Mouse (Mus musculus) B cell, adult (primary cell): Measurements from ENCODE around the gene March2. TPM values are rescaled to one million over a fixed set of nuclear protein-coding genes. Genes with fewer than 3 reads are reported as not detected.

Source experiments
- total RNA-seq: library from RNA; stranded (reverse); gene quantifications from 4 replicates; pipeline ENCODE4 v1.2.4, GENCODE M21; 2023; ENCODE audit not compliant: inconsistent age

March2 gene
- 45.6 to 49.2 TPM (median 46.3 TPM) in 4 replicates for total RNA-seq

DNA sequence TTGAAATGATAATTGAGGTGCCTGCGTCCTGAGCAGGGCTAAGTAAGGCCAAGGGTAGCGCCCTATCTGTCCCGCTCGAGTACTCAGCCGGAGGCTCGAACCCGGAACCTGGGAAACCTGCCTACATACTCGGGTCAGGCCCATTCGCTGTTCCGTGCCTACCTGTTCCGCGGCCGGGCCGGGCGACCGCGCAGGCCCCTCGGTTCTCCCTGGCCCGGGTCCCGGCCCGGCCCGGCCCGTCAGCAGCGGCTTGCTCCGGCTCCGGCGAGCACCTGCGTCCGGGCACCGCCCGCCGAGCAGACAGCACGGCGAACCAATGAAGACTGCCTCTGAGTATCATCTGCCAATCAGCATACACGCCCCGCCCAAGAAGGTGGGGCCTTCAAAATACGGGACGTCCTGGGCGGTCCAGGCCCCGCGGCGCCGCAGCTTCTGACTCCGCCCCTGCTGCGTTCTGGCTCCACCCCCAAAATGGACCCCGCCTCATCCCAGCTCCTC, at the start of gene March2:
Gene March2, minus strand, starts transcription at position 287 of the 498 bp plus-strand sequence.

DNA sequence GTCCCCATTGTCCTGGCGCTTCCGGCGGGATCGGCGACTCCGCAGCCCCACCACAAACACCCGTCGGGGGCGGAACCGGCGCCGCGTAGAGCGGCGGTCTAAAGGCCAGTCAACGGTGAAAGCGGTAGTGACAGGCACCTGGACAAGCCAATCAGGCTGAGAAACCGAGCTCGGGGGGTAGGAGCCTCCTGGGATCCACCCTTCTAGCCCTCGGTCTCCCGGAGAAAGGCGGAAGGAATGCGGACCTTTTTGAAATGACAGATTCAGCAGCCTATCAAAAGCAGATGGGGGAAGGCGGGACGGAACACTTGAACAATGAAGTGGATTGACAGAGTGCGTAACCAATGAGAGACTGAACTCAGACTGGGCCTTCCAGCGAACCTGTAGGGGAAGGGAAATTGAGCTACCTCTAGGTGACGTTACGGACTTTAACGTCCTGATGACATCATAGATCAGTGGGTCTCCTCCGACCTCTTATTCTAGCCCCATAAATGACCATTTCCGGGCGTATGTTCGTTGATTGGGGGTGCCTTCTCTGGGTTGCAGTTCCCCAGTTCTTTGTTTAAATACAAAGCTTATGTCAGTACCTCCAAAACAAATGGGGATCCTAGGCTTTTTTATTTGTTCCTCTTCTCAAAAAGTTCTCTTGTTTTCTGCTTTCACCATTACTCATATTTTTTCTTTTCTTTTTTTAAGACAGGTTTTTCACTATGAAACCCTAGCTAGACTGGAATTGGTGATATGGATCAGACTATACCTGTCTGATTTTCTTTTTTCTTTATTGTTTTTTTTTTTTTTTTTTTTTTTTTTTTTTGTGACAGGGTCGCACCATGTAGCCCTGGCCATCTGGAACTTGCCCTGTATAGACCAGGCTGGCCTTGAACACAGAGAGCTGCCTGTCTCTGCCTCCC, 42.0 kb upstream of the March2 start, which contains the start of gene Rab11b:
Gene Rab11b, minus strand, starts transcription at position 276 of the 911 bp plus-strand sequence.

DNA sequence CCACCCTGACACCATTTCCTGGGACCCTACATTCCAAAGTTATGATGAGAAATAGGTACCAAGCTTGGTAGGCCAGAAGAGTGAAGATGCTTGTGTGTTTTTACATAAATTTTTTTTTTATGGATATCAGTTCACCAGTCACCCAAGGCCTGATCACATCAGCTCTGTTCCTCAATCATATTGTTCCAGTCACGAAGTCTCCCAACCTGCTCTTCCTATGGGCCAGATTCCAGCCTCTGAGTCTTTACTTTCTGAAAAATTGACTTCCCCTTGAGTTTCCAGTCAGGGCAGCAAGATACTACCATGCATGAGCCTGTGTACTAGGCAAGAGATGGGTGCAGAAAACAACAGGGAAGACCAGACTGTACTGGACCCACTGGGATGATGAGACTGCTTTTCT, 31.7 kb downstream of the March2 start, which contains the start of gene Hnrnpm:
Gene Hnrnpm, minus strand, starts transcription at position 101 of the 400 bp plus-strand sequence.

DNA sequence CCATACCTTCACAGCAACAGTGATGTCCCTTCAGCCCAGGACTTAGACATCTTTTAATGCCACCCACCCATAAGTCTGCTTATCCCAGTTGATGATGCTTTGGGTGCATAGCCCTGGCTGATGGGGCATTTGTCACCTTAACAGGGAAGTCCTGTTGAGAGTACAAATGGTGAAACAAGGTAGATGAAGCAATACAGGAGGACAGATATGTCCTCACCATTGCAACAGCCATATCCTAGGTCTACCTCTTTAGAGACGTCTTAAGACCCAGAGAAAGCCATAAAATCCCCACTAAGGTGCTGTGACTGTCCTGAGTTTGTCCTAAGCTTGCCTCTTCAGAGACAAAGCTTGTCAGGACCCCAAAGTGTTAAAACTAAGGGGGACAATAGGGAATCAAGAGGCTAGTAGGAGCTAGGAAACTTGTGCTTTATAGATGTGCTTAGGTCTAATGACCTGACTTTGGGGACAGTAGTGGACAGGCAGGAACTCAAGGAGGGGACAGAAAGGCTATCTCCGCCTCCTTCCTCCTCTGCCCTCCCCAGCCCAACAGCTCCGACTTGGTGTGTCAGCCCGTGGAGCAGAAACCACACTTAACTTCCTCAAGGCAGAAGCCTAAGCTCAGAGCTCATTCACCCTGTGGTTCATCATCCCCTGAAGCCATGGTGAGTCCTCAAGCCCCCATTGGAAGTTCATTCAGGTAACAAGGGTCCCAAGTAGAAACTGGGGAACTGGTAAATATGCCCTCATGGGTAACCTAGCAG, 80.8 kb downstream of the March2 start, which contains the start of gene Pram1:
Gene Pram1, plus strand, starts transcription at position 541 of the 761 bp plus-strand sequence.

Other genes with a start within 250 kb of the March2 start
- 62.4 to 74.4 TPM (median 67.5 TPM) in 4 replicates for gene Adamts10, start 194.5 kb downstream of the March2 start, total RNA-seq
- 14.9 to 25.4 TPM (median 19.3 TPM) in 4 replicates for gene Myo1f, start 163.0 kb downstream of the March2 start, total RNA-seq
- gene Zfp414, start 89.6 kb downstream of the March2 start, total RNA-seq, result 38.0 to 41.7 TPM (median 39.7 TPM) in 4 replicates
- gene Pram1, start 80.6 kb downstream of the March2 start, total RNA-seq, result 0.48 to 2.5 TPM (median 1.3 TPM) in 4 replicates
- gene Hnrnpm, start 31.8 kb downstream of the March2 start, total RNA-seq, result 356 to 376 TPM (median 371 TPM) in 4 replicates
- 205 to 231 TPM (median 213 TPM) in 4 replicates for gene Rab11b, start 41.9 kb upstream of the March2 start, total RNA-seq
- gene Angptl4, start 63.2 kb upstream of the March2 start, total RNA-seq, result 0.24 to 1.2 TPM (median 0.64 TPM) in 4 replicates
- 1.9 to 3.7 TPM (median 2.4 TPM) in 4 replicates for gene Kank3, start 91.8 kb upstream of the March2 start, total RNA-seq
- gene Rps28, start 105.9 kb upstream of the March2 start, total RNA-seq, result 3,373 to 3,666 TPM (median 3,453 TPM) in 4 replicates
- gene Ndufa7, start 105.9 kb upstream of the March2 start, total RNA-seq, result 144 to 160 TPM (median 152 TPM) in 4 replicates
- gene Cd320, start 124.4 kb upstream of the March2 start, total RNA-seq, result 6.1 to 11.2 TPM (median 7.1 TPM) in 4 replicates
- gene Gm7029, start 155.2 kb upstream of the March2 start, total RNA-seq, result not detected in 4 replicates
- gene Kifc1, start 172.0 kb upstream of the March2 start, total RNA-seq, result 3.7 to 6.1 TPM (median 5.8 TPM) in 4 replicates
- gene Platr17, start 186.5 kb upstream of the March2 start, total RNA-seq, result 0.90 to 0.93 TPM in 2 of 4 replicates, not detected in the others
- gene Daxx, start 190.7 kb upstream of the March2 start, total RNA-seq, result 43.5 to 64.5 TPM (median 57.8 TPM) in 4 replicates
- 459 to 514 TPM (median 471 TPM) in 4 replicates for gene Tapbp, start 197.2 kb upstream of the March2 start, total RNA-seq
- gene Zbtb22, start 197.2 kb upstream of the March2 start, total RNA-seq, result 34.8 to 43.8 TPM (median 42.1 TPM) in 4 replicates
- gene Rgl2, start 210.9 kb upstream of the March2 start, total RNA-seq, result 181 to 200 TPM (median 191 TPM) in 4 replicates
- 48.8 to 71.2 TPM (median 65.7 TPM) in 4 replicates for gene Pfdn6, start 221.7 kb upstream of the March2 start, total RNA-seq
- gene Wdr46, start 222.0 kb upstream of the March2 start, total RNA-seq, result 37.2 to 41.1 TPM (median 38.8 TPM) in 4 replicates
- gene B3galt4, start 232.8 kb upstream of the March2 start, total RNA-seq, result 4.6 to 6.3 TPM (median 6.0 TPM) in 4 replicates
- gene Vps52, start 237.1 kb upstream of the March2 start, total RNA-seq, result 84.3 to 90.2 TPM (median 84.9 TPM) in 4 replicates
- gene Rps18, start 237.3 kb upstream of the March2 start, total RNA-seq, result 1,477 to 1,581 TPM (median 1,522 TPM) in 4 replicates